Mouse (Mus musculus) embryo, embryonic 11.5 days (tissue): Measurements from ENCODE around the gene Lmnb2.

Experiments
- DNase-seq: peaks from one replicate; pipeline ENCODE4 v3.0.0-alpha.2; 2012; ENCODE audit warnings: low read depth, low spot score

Lmnb2 gene

GRCm38 (mm10) chr10:80946684-80947437 lies 28.8 kb upstream of the Lmnb2 start:
- no peak for DNase-seq

GRCm38 (mm10) chr10:80944231-80944630 lies 26.2 kb upstream of the Lmnb2 start:
- no peak for DNase-seq

- DNase-seq, result no peak
Observed at GRCm38 (mm10) chr10:80943701-80944100, 25.7 kb upstream of the Lmnb2 start.

- no peak for DNase-seq
Observed at GRCm38 (mm10) chr10:80942919-80943318, 24.9 kb upstream of the Lmnb2 start.

GRCm38 (mm10) chr10:80940988-80941347 lies 22.9 kb upstream of the Lmnb2 start:
- DNase-seq, result no peak

- DNase-seq, result no peak
Observed at GRCm38 (mm10) chr10:80940320-80940987, 22.4 kb upstream of the Lmnb2 start.

GRCm38 (mm10) chr10:80939671-80940070 lies 21.6 kb upstream of the Lmnb2 start:
- DNase-seq, result peak; percentile 75

GRCm38 (mm10) chr10:80938831-80939550 lies 20.9 kb upstream of the Lmnb2 start:
- DNase-seq, result no peak

GRCm38 (mm10) chr10:80937646-80938045 lies 19.6 kb upstream of the Lmnb2 start:
- DNase-seq, result no peak

- no peak for DNase-seq
Observed at GRCm38 (mm10) chr10:80936810-80937164, 18.7 kb upstream of the Lmnb2 start.

GRCm38 (mm10) chr10:80936135-80936809 lies 18.2 kb upstream of the Lmnb2 start:
- DNase-seq, result no peak

- DNase-seq, result no peak
Observed at GRCm38 (mm10) chr10:80935698-80936097, 17.7 kb upstream of the Lmnb2 start.

- DNase-seq, result no peak
Observed at GRCm38 (mm10) chr10:80935241-80935640, 17.2 kb upstream of the Lmnb2 start.

GRCm38 (mm10) chr10:80934136-80934985 lies 16.3 kb upstream of the Lmnb2 start:
- DNase-seq, result no peak

- DNase-seq, result no peak
Observed at GRCm38 (mm10) chr10:80933421-80933979, 15.5 kb upstream of the Lmnb2 start.

GRCm38 (mm10) chr10:80932700-80933420 lies 14.8 kb upstream of the Lmnb2 start:
- DNase-seq, result no peak

GRCm38 (mm10) chr10:80932206-80932605 lies 14.2 kb upstream of the Lmnb2 start:
- no peak for DNase-seq

GRCm38 (mm10) chr10:80931695-80932094 lies 13.7 kb upstream of the Lmnb2 start:
- no peak for DNase-seq

GRCm38 (mm10) chr10:80931153-80931671 lies 13.2 kb upstream of the Lmnb2 start:
- DNase-seq, result no peak
